Mouse (Mus musculus) hindbrain, embryonic 16.5 days (tissue): Measurements from ENCODE around the gene Themis3. TPM values are rescaled to one million over a fixed set of nuclear protein-coding genes. Genes with fewer than 3 reads are reported as not detected.

Source experiments
- ATAC-seq: fragments of 200-750 bp; cut with Nextera tagmentation; 2 replicates; pipeline ENCODE4 v1.8.0; 2017; ENCODE audit warnings: moderate TSS enrichment, moderate library complexity
- H3K27ac ChIP-seq: fragments of 300-500 bp; sonication (generic); 2 replicates; pipeline ENCODE4 v1.5.1; 2014; ENCODE audit warnings: low read depth, mild to moderate bottlenecking, control low read depth, low read length, moderate library complexity
- H3K27me3 ChIP-seq: fragments of 300-500 bp; sonication (generic); replicated peaks from 2 replicates; pipeline ENCODE4 v1.6.1; 2014; ENCODE audit warnings: low read length; ENCODE audit not compliant: control insufficient read depth, insufficient read depth
- H3K36me3 ChIP-seq: fragments of 300-500 bp; sonication (generic); 2 replicates; pipeline ENCODE4 v1.6.1; 2014; ENCODE audit warnings: mild to moderate bottlenecking, low read length, moderate library complexity, mixed read lengths; ENCODE audit not compliant: control insufficient read depth, insufficient read depth
- H3K4me1 ChIP-seq: fragments of 300-500 bp; sonication (generic); 2 replicates; pipeline ENCODE4 v1.6.1; 2014; ENCODE audit warnings: low read depth, low read length; ENCODE audit not compliant: control insufficient read depth, insufficient read depth
- H3K4me2 ChIP-seq: fragments of 300-500 bp; sonication (generic); 2 replicates; pipeline ENCODE4 v1.6.1; 2014; ENCODE audit warnings: mild to moderate bottlenecking, low read length, control low read depth, moderate library complexity
- H3K4me3 ChIP-seq: fragments of 300-500 bp; sonication (generic); 2 replicates; pipeline ENCODE4 v1.5.1; 2014; ENCODE audit warnings: mild to moderate bottlenecking, low read length, control low read depth, moderate library complexity
- H3K9ac ChIP-seq: fragments of 300-500 bp; sonication (generic); 2 replicates; pipeline ENCODE4 v1.6.1; 2014; ENCODE audit warnings: low read depth, mild to moderate bottlenecking, control low read depth, low read length, moderate library complexity
- H3K9me3 ChIP-seq: fragments of 300-500 bp; sonication (generic); 2 replicates; pipeline ENCODE4 v1.6.1; 2014; ENCODE audit warnings: mild to moderate bottlenecking, low read length, moderate library complexity; ENCODE audit not compliant: control insufficient read depth
- WGBS: fragments of 180-500 bp; shearing (Covaris S2); extraction: QIAGEN DNeasy Blood & Tissue Kit; methylation state at CpG from one replicate; pipeline ENCODE4 v1.1.7; 2014; 5-methylcytosine and 5-hydroxymethylcytosine counted together
- polyA plus RNA-seq: library from polyadenylated mRNA; unstranded; fragments of >200 nt; fragmentation: Nextera tagmentation; extraction: Ambion mirVana; gene quantifications from 2 replicates; pipeline ENCODE4 v1.2.1, GENCODE M21; 2015

Gene Themis3
- polyA plus RNA-seq, result not detected in 2 replicates

GRCm38 (mm10) chr17:66594435-66594834 is at the start of gene Themis3:
Themis3 (minus strand) TSS chr17:66594621.
- Histone ChIP-seq H3K4me3 (no peak within 1 kb of the TSS), H3K27me3 (no peaks in the 10 kb centered on the region), H3K27ac (no peak within 1 kb of the TSS), H3K36me3 (no peaks in the 10 kb centered on the region), H3K4me1 (no peaks in the 10 kb centered on the region), H3K4me2 (no peak within 1 kb of the TSS), H3K9me3 (no peaks in the 10 kb centered on the region), H3K9ac (no peak within 1 kb of the TSS)
- no peak for ATAC-seq
- WGBS, result 75% methylated on average over 5 of the region's 5 CpGs

GRCm38 (mm10) chr17:66637951-66638722 is 43.7 kb upstream of the Themis3 start:
- no peak for ATAC-seq
- H3K9ac ChIP-seq, result no peak overlapping the region
- H3K9me3 ChIP-seq, result no peaks in the 10 kb centered on the region
- no peaks in the 10 kb centered on the region for H3K36me3 ChIP-seq
- H3K4me2 ChIP-seq, result no peak overlapping the region
- WGBS, result 86% methylated on average over 7 of the region's 7 CpGs
- H3K27me3 ChIP-seq, result no peaks in the 10 kb centered on the region
- H3K4me1 ChIP-seq, result no peaks in the 10 kb centered on the region
- H3K27ac ChIP-seq, result no peak overlapping the region
- no peak overlapping the region for H3K4me3 ChIP-seq

- WGBS, result 52% methylated on average over 13 of the region's 13 CpGs
- Histone ChIP-seq H3K27me3 (no peaks in the 10 kb centered on the region), H3K4me1 (no peaks in the 10 kb centered on the region; the same call in 1 of the 2 replicates), H3K4me2 (no peak overlapping the region), H3K36me3 (no peaks in the 10 kb centered on the region), H3K9me3 (no peaks in the 10 kb centered on the region), H3K4me3 (no peak overlapping the region), H3K27ac (no peak overlapping the region), H3K9ac (no peak overlapping the region)
- ATAC-seq, result 0 out of 2 replicates have a peak, but pooled peaks have one; percentile 24
Measured at GRCm38 (mm10) chr17:66619996-66620656, 25.7 kb upstream of the Themis3 start.

- Histone ChIP-seq H3K36me3 (no peaks in the 10 kb centered on the region), H3K4me2 (no peak overlapping the region), H3K9ac (no peak overlapping the region), H3K27ac (no peak overlapping the region), H3K4me3 (no peak overlapping the region), H3K4me1 (no peaks in the 10 kb centered on the region; the same call in 1 of the 2 replicates), H3K27me3 (no peaks in the 10 kb centered on the region), H3K9me3 (no peaks in the 10 kb centered on the region)
- 75% methylated on average over 3 of the region's 3 CpGs for WGBS
- ATAC-seq, result no peak
Measured at GRCm38 (mm10) chr17:66619255-66619826, 24.9 kb upstream of the Themis3 start.

GRCm38 (mm10) chr17:66610032-66610431 is 15.6 kb upstream of the Themis3 start:
- Histone ChIP-seq H3K4me3 (no peak overlapping the region), H3K9ac (no peak overlapping the region), H3K4me1 (no peaks in the 10 kb centered on the region), H3K9me3 (no peaks in the 10 kb centered on the region), H3K27ac (no peak overlapping the region), H3K4me2 (no peak overlapping the region), H3K36me3 (no peaks in the 10 kb centered on the region), H3K27me3 (no peaks in the 10 kb centered on the region)
- ATAC-seq, result no peak

GRCm38 (mm10) chr17:66604931-66605330 is 10.5 kb upstream of the Themis3 start:
- WGBS, result 77% methylated on average over 5 of the region's 5 CpGs
- ATAC-seq, result no peak
- Histone ChIP-seq H3K27me3 (no peaks in the 10 kb centered on the region), H3K27ac (no peak overlapping the region), H3K4me1 (no peaks in the 10 kb centered on the region), H3K4me2 (no peak overlapping the region), H3K36me3 (no peaks in the 10 kb centered on the region), H3K9ac (no peak overlapping the region), H3K4me3 (no peak overlapping the region), H3K9me3 (no peaks in the 10 kb centered on the region)

GRCm38 (mm10) chr17:66601171-66601570 is 6.8 kb upstream of the Themis3 start:
- no peak for ATAC-seq

GRCm38 (mm10) chr17:66595867-66596266 is 1.4 kb upstream of the Themis3 start:
- 83% methylated on average over 3 of the region's 3 CpGs for WGBS
- Histone ChIP-seq H3K4me1 (no peaks in the 10 kb centered on the region), H3K4me3 (no peak overlapping the region), H3K36me3 (no peaks in the 10 kb centered on the region), H3K4me2 (no peak overlapping the region), H3K9me3 (no peaks in the 10 kb centered on the region), H3K27ac (no peak overlapping the region), H3K27me3 (no peaks in the 10 kb centered on the region), H3K9ac (no peak overlapping the region)
- no peak for ATAC-seq

More at GRCm38 (mm10) chr17:66601171-66601570, 6.8 kb upstream of the Themis3 start:
- H3K9me3 ChIP-seq, result no peaks in the 10 kb centered on the region
- H3K27ac ChIP-seq, result no peak overlapping the region
- no peak overlapping the region for H3K4me3 ChIP-seq
- H3K4me2 ChIP-seq, result no peak overlapping the region
- H3K36me3 ChIP-seq, result no peaks in the 10 kb centered on the region
- 93% methylated on average over 2 of the region's 2 CpGs for WGBS
- no peak overlapping the region for H3K9ac ChIP-seq
- no peaks in the 10 kb centered on the region for H3K27me3 ChIP-seq
- H3K4me1 ChIP-seq, result no peaks in the 10 kb centered on the region

- Histone ChIP-seq H3K27me3 (no peaks in the 10 kb centered on the region), H3K9me3 (no peaks in the 10 kb centered on the region), H3K36me3 (no peaks in the 10 kb centered on the region), H3K4me3 (no peak overlapping the region), H3K9ac (no peak overlapping the region), H3K27ac (no peak overlapping the region), H3K4me2 (no peak overlapping the region), H3K4me1 (no peaks in the 10 kb centered on the region)
- ATAC-seq, result no peak
Measured at GRCm38 (mm10) chr17:66595256-66595655, 835 bp upstream of the Themis3 start.
